Mouse (Mus musculus): ENCODE results near the gene Rabgap1l.

DNA sequence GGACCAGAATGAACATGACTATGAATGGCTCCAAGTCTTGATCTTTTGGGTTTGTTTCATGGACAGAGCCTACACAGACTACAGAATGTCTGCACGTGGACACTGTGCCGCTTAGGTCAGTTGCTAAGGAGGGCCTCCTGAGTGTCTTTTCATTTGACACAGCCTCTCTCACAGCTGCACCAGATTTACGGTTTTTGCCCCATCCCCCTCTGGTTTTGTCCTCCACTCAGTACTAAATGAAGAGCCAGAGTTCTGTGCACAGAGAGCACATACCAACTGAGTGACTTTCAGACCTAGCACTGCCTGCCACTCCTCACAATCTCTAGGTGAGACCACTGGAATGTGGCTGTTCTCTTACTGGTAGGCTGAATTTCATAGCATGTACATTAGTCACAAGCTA, 272.3 kb downstream of the Rabgap1l start:
- TF ChIP-seq CTCF (IDR thresholded peaks at IDR 0.05; ENCODE audit: low read depth, low read length) (no peak), POLR2A (IDR thresholded peaks at IDR 0.05; ENCODE audit: borderline replicate concordance, low read depth, low read length) (no peak)
